Mouse (Mus musculus) yolk sac, embryonic 10.5 days (tissue): ENCODE data around the gene Med25.
A peak's percentile ranks its signal among the peaks of the same experiment; 100 is the strongest.

ENCODE experiments used
- DNase-seq: peaks from one replicate; pipeline ENCODE4 v3.0.0-alpha.2; 2017; ENCODE audit warnings: low spot score

The Med25 gene

DNA sequence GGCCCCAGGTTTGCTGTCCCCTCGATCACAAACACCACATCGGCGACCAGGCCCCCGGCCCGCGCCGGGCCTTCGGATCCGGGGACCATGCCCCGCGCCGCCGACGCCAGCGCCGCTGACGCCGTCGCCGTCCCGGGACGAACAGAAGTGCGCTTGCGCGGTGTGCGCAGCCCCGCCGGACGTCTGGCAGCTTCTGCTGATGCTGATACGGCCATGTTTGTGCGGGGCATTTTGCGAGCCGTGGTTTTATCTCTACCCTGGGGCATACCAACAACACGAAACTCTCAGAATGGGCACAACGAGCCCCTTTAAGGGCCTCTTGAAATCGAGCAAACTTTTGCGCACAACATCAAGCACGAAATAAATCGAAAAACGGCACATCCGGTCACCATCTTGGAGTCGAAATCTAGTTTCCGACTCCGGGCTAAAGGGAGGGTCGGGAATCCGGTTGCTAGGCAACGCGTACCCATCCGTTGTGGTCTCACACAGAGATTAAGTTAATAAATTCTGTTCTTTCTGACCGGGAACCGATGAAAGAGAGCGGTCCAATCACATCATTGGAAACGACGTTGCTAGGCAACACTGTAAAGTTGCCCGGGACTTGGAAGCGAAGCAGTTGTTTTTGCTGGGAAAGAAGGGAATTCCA is at the start of gene Med25:
Gene Med25 (minus strand): TSS at position 437 of the 646 bp plus-strand sequence.
- DNase-seq: peak; percentile 93

DNA sequence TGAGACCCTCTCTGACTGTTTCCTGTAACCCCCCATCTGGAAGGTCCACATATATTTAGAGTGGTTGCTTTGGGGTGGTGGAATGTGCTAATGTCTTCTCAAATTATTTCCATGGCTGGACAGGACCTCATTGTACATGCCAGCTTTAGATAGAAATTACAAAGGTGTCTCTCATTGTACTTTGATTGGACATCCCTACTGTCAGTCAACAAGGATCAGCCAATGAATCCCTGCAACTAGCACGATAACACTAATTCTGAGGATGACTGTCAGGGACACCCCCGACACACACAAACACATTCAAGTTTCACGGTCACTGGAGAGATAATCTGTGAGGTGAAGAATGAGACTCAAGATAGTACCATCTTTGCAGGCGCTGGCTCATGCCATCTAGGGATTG is 46.2 kb upstream of the Med25 start:
- no peak for DNase-seq

DNA sequence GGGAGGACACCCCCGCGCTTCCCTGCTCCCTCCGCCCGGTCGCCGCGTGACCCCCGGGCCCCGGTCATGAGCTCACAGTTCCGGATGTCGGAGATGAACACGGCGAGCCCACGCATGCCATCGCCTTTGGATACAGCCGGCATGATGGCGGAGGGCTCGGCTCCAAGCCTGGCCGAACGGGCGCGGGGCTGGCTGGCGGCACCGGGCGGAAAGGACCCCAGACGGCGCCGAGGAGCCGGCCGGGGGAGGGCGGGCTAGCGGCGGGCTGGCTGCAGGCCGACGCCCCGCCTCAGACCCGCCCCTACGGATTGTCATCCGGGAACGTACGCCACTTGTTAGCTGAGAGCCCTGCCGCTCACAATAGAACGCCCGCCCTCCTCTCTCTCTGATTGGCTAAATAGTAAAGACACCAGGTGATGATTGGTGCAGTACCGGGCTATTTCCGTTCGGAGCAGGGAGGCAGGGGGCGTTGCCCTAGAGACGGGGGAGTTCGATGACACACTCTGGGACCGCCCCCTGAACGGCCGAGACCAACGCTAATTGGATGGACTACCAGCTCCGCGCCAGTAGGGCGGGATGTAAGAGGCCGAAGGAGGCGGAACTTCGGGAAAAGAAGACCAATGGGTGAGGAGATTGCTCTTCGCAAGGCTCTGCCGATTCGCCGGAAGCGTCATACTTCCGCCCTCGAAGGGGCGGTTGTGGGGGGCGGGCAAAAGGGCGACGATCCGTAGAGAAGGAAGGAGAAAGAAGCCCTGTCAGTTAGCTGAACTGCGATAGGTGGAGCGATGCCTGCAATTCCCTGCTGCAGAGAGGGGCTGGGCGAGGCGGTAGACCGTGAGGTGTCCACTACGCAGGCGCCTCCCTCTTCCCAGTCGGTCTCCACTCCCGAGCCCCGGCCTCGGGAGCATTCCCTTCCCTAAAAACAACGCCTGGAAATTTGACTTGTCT is 37.0 kb upstream of the Med25 start, which contains the start of gene Ap2a1:
Gene Ap2a1 (minus strand): TSS at position 293 of the 948 bp plus-strand sequence.
- DNase-seq: peak; percentile 100

DNA sequence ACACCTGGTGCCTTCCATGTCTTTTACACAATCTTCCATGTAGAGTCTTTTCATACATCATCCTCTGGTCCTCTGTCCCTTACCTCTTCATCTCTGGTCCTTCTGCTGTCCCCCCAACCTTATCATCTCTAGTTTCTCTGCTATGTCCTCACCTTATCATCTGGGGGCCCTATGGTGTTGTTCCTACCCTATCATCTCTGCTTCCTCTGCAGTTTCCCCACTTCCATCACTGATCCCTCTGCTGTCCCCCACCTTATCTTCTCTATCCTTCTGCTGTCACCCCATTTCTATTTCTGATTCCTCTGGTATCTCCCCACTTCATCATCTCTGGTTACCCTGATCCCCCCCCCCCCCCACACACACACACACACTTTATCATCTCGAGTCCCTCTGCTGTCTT is 36.1 kb upstream of the Med25 start:
- DNase-seq: no peak

DNA sequence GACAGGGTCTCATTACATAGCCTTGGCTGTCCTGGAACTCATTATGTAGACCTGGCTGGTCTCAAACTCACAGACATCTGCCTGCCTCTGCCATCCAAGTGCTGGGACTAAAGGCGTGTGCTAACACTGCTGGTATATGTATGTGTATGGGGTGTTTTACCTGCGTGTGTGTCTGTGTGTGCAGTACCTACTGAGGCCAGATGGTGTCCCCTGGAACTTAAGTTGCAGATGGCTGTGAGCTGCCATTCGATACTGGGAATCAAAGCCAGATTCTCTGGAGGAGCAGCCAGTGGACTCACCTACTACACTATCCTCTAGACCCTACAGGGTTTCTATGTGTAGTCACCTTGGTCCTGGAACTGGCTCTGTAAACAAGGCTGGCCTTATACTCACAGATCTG is 33.0 kb upstream of the Med25 start:
- no peak for DNase-seq

DNA sequence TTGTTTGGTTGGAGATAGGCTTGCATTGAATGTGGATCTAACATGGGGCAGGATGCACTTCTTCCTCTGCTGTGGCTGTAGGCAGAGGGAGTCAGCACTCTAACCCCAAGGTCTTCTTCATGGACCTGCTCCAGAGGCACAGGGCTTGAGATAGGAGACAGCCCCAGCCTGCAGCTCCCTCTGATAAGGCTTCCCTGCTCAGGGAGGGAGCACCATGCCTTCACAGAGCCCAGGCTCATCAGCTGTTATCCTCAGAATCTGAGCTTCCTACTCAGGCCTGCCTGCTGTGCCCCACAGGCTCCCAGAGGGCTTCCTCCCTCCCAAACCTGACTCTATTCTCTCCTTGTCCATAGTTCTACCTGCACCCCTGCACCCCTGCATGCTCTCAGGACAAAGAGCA is 30.0 kb upstream of the Med25 start:
- no peak for DNase-seq

DNA sequence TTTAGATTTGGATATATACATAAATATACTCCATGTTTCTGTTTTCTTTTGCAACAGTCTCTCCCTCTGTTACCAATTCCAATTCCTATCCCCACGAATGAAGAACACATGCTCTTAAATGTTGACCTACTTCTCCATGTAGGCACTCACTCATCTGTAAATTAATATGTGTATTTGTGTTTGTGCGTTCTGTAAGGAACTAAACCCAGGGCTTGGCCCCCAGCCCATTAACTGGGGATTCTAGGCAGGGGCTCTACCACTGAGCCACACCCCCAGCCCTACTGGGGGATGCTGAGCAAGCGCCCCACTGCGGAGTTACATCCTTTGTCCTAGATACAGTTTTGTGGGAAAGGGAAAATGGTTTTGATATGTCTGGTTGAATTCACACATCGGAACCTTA is 26.6 kb upstream of the Med25 start:
- no peak for DNase-seq

DNA sequence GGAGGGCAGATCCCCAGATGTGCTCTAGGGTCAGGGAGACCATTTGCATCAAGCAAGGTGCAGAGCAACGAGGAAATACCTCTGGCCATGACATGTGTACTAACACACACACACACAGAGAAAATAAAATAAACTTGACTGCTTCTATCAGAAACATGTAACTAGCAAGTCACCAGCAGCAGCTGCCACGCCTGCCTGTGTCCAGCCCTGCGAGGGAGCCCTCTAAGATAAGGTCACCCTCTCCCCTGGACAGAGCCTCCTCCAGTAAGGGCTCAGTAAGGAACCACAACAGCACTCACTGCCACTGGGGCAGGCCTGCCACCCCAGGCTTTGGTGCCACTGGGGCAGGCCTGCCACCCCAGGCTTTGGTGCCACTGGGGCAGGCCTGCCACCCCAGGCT is 25.7 kb upstream of the Med25 start:
- no peak for DNase-seq

DNA sequence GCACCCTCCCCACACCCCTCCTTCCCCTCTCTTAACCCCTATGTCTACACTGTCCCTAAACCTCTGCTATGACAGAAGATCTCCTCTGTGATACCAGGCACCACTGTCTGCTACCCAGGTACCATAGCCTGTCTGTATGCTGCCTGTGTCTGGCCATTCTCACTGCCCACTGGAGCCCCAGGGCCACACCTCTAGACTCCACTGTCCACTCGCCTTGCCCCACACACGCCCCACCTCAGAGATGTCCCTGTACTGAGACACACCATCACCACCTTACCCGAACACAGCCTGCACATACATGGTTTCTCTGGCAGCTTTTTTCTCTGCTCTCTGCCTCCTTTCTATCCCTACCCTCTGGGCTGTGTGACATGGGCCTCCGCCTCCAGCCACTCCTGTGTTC is 24.4 kb upstream of the Med25 start:
- DNase-seq: no peak

DNA sequence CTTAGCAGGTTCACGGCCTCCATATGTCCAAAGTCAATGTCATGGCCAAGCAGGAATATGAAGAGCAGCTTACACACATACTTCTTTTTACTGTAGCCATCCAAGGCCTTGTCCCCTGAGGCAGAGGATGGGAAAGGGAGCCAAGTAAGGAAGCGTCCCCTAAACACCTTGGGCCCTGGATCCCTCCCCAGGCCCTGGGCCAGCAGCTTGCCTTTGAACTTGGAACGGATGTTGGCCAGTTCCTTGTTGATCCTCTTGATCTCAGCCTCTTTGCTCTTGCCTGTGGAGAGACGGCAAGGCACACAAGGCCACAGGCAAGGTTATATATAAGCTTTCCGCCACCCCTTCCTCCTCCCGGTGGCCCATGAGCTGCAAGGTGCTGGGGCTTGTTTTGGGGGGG is 23.7 kb upstream of the Med25 start:
- DNase-seq: no peak

DNA sequence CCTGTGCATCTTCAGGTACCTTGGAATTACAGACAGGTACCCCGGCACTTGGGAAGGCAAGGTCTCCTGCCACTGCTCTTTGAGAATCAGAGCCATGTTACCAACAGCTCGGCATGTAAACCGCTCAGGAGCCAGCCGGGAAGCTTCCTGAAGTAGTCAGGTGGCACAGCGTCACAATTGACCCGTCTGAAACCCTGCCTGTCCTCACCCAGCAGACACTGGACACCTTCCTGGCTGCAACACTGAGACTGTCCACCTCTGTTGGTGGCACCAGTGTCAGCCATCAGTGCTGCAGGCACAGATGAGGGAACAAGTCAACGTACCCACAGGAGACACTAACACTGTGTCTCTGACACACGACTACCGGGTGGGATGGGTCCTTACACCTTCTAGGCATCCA is 22.8 kb upstream of the Med25 start:
- no peak for DNase-seq

DNA sequence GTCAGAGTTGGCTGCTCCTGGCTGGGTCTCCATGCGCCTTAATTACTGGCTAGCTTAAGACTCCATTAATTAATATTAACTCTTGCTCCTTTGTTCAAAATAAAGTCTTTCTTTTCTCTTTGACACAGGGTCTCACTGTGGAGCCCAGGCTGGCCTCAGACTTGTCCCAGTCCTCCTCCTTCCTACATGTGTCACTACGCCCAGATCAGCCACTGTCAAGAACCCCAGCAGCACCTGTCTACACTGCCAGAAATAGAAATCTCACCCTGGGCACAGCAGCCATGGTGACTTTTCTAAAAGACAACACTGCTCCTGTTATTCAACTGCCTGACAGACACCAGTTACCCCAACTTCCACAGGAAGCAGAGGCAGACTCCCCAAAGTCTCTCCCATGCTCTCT is 21.9 kb upstream of the Med25 start:
- DNase-seq: no peak

DNA sequence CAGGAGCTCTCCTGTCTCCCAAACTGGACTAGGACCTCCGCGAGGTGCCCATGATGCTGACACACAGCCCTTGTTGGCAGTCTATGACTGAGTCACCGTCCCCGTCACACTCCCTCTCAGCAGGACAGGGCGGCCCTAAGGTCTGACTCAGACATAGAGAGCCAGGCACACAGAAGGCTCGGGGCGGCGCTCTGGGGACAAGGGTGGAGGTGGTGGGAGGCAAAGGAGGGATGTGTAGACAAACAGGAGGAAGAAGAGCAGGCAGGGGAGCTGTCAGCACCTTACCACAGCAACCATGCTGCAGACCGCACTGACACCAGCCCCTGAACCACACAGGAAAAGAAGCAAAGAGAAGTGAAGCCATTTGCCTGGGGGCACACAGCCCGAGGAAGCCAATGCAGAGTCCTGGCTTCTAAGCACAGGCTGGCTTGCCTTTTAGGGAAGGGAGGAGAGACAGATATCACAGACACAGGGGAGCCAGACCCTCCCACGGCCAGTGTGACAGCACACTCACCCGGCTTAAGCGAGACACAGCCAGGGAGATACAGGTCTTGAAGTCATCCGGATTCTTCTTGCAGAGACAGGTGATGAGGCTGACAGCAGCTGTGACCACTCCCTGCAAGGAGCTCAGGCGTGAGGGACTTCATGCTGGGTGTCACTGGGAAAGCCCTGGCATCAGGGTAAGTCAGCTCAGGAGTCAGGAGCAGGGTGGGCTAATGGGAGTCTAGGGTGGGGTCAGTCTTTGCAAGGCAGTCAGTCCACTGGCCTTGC is 16.4 kb upstream of the Med25 start:
- DNase-seq: no peak

DNA sequence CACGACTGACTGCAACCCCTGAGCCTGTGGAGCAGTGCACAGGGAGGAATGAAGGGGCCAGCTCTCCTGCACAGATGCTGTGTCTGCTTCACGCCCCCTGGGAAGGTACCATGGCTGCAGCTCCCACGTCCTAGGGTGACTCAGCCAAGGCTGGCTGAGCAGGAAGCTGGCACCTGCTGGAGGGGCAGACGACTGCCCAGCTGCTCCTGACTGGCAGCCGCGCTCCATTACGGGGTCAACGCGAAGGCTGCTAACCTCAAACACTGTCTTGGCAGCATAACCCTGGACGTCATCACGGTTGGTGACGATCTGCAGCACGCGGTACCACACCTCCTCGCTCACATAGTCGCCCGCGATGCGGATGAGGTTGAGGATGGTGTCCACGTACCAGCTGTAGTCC is 12.9 kb upstream of the Med25 start:
- DNase-seq: no peak

DNA sequence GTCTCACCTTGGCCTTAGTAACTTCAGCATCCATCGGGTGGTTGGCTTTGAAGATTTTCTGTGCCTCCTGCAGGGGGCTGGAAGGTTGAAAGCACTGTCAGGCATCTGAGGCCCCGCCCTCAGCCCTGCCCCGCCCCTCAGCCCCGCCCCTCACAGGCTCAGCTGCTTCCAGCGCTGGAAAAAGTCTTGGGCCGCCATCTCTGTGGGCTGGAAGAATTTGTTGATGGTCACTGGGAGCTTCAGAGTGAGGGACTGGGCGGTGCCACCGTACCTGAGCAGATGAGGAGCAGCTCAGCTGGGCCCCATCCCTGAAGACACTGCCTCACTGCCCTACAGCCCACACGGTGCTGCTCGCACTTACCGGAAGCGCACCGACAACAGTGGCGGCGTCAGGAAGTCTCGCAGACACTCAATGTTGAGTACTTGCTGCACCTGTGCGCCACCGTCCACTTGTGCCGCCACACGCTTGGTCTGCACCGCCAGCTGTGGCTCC is 8.8 kb upstream of the Med25 start:
- DNase-seq: peak; percentile 82

DNA sequence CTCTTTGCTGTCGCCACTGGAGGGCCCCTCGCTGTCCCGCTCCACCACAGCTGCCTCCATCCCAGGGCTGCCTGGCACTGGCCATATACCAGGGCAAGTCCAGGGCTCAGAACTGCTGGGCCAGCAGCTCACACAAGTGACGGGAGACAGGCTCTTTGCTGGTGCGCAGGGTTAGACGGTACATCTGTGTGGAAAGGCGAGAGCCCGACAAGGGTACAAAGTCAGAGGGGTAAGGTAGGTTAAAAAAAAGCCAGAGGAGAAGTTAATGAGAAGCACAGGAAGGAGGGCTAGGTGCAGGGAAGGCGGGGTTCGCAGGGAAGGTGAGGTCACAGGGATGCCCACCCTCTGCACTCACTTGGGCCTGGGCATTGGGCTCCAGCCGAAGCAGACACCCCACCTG is 8.1 kb upstream of the Med25 start:
- DNase-seq: no peak

DNA sequence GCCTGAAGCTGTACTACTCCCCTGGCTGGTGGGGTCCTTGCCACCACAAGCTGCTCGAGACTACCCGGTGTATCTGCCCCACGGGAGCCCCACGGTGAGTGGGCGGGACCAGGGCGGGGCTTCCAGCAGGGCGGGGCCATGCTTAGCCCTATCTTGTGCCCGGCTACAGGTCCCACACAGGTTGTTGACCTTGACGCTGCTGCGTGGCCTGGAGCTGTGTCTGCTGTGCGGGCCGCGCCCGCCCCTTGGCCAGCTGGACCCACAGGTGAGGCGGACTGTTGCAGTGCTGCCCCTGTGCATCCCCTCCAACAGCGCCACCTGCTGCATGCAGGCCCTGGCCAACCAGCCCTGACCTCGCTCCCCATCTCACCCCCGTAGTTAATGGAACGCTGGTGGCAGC is 6.1 kb upstream of the Med25 start:
- peak; percentile 40 for DNase-seq

DNA sequence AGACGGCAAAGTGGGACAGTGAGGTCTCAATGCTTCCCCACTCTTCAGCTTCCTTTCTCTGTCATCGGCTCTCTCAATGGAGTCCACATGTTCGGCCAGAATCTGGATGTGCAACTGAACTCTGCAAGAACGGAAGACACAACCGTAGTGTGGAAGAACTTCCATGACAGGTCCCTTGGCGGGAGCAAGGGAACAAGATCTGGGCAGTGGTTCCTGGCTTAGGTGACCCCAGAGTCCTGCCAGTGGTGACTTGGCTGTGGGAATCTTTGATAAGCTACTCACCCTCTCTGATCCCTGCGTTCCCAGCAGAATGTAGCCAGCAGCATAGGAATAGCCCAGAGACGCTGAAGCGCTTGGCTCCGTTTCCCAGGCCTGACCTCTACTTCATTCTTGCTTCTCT is 4.0 kb upstream of the Med25 start:
- DNase-seq: no peak

DNA sequence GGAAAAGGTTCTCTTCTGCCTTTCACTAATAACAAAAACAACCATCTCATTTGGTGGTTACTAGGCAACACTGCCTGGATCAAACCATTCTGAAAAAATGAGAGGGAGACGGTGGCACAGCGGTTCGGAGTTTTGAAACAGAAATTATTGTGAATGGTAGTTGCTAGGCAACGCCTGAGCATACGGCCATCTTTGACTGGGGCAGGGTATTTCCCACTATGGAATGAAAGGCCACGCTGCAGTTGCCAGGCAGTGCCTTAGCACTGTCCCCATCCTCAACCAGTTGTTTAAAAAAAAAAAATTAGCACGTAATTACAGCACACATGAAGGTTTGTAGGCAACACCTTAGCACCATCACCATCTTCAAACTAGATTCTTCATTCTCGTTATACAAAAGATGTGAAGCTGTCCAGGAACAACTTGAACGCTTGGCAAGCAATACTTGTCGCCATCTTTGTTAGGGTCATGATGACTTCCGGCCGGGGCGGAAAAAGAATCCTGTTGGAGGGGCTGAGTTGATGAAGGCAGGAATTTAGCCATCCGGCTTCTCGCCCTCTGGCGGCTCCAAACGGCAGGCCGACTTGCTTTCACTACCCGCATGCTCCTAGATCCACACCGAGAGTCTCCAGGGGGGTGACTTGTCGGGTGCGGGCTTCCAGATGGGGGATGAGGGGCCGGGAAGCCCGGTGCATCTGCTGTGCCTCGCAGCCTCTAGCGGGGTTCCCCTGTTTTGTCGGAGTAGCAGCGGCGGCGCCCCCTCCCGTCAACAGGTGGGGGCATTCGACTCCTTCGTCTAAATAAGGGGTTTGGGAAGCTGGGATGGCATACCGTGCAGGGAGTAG is 3.3 kb upstream of the Med25 start, which contains the start of gene Fuz:
Gene Fuz (plus strand): TSS at position 487 of the 842 bp plus-strand sequence.
- peak; percentile 91 for DNase-seq

DNA sequence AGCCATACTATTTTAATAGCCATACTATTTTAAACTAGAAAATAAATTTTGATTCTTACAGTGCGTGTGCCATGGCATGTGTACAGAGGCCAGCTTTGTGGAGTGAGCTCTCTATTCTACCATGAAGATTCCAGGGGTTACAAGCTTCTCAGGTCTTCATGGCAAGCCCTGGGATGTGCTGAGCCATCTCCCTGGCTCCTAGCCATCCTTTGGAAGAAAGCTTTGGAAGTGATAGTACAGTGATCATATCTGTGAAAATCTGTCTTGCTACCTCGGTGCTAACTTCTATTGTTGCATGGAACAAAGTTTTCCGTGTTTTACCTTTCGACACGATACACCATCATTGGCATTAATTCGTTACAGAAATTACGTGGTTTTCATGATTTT is 2.7 kb upstream of the Med25 start:
- DNase-seq: no peak

DNA sequence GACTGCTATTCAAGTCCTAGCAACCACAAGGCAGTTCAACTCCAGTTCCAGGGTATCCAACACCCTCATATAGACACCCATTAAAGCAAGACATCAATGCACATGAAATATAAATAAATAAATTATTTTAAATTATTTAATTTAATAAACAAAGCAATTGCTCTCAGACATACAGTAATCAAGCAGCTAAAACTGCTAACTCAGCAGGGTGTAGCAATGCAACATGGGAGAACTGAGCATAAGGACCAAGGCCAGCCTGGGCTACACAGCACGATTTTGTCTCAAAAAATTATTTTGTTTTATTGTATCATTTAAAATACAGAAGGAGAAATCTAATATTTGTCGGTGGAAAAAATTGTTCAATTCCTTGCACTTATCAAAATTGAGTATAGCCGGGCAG is 1.7 kb upstream of the Med25 start:
- no peak for DNase-seq

DNA sequence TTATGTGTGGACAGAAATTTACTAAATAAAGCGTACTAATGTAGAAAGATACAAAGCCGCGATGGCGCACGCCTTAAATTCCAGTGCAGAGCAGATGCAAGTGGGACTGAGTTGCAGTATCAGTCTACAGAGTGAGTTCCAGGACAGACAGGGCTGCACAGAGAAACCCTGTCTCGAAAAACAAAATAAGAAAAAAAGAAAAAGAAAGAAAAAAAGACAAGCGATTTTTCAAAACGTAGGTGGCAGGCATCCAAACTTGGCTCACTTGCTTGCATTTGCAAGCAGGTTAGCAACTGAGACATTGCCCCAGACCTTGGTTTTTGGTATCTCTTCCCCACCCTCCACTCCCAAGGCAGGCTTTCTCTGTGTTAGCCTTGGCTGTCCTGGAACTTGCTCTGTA is 685 bp upstream of the Med25 start:
- DNase-seq: no peak
